Mouse (Mus musculus) cerebellum, adult 9-10 months (tissue): ENCODE measurements around the gene Mpzl3.

Source experiments
- DNase-seq: peaks from one replicate; pipeline ENCODE4 v3.0.0; 2022

The Mpzl3 gene

DNA sequence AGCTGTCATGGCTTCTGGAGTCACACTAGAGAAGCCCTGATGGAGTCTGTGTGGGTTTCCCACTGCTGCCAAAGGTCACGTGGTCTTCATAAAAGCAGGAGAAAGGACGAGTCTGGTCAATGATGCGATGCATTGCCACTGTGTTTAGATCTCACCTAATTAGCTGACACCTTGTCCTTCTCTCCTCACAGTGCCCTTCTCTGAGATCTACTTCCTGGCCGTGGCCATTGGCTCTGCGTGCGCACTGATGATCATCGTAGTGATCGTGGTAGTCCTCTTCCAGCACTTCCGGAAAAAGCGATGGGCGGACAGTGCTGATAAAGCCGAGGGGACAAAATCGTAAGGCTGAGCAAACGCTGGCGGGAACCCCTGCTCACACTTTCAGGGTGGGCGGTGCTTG is 8.0 kb upstream of the Mpzl3 start:
- no peak for DNase-seq

DNA sequence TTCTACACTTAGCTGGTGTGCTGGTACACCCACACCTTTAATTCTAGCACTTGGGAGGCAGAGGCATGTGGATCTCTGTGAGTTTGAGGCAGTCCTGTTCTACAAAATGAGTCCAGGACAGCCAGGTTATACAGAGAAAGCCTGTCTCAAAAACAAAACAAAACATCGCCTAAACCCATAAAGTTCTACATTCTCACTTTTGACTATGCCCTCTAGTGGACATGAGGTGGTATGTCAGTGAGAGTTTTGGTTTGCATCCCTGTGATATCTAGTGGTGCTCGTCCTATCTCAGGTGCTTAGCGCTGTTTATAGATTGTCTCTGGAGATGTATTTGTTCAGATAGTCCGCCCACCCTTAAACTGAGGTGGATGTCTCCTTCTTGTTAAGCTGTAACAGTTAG is 6.5 kb upstream of the Mpzl3 start:
- peak; percentile 77 for DNase-seq

DNA sequence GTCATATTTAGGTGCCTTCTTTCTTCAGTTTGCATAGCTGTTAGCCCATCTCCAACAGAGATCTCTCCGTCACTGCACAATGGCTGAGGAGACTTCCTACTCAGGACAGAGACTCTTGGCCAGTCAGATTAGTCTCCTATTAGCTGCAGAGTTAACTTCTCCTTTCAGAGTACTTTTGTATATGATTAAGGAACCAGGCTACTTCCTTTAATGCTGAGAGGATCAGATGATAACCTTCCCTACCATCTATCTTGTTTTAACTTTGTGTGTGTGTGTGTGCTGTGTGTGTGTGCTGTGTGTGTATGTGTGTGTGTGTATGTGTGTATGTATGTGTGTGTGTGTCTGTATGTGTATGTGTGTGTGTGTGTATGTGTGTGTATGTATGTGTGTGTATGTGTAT is 5.3 kb upstream of the Mpzl3 start:
- no peak for DNase-seq

DNA sequence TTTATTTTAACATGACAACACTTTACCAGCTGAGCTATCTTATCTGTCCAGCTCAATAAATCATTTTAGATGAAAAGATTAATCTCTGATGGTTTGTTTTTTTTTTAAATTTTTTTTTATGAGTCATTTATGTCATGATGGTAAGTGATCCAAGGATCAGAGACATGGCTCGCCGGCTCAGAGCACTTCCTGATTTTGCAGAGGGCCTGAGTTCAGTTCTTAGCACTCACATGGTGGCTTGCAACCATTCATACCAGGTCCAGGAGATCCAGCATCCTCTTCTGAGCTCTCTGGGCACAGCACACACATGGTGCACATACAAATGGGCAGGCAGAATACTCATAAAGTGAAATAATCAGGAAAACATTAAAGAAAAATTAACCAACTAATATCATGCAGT is 4.7 kb upstream of the Mpzl3 start:
- no peak for DNase-seq

DNA sequence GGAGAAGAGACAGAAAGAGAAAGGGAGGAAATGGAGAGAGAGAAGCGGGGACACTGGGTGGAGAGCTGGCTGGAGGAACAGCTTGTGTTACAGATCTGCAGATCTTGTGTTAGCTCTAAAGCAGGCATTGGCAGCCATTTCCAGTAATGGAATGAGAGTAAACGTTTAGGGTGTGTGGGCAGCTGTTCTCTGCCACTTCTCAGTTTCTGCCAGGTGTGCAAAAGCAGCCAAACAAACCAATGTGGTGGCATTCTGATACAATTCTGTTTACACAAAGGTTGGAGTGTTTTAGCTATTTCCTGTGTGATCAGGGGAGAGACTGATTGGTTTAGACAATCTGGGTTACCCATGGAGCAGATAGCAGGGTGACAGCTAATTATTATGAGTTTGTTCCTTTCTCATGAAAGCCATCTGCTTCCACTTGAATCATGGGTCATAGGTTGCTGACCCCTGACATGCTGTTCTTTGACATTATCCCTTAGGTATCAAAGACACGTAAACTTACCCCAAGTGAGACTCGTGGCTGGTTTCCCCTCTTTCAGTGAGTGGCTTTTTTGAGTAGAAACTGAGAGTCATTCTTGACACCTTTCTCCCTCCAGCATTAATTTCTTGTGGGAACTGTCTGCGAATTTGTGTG is 3.4 kb downstream of the Mpzl3 start:
- no peak for DNase-seq

DNA sequence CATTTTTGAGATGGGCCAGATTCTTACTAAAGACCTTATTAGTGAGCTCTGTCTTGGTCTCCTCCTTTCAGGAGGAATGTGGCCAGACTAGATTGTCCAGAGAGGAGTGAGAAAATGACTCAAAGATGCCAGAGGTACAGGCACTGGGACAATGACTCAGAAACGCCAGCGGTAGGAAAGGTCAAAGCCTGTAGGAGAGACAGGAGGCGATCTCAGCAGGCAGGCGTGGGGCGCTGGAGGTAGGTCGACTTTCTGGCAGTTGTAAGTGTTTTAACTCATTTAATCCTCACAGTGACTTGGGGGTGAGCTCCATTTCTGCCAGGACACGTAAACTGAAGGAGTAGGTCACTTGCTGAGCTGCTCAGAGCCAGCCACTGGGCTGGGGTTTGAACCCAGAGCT is 5.2 kb downstream of the Mpzl3 start:
- DNase-seq, result no peak

DNA sequence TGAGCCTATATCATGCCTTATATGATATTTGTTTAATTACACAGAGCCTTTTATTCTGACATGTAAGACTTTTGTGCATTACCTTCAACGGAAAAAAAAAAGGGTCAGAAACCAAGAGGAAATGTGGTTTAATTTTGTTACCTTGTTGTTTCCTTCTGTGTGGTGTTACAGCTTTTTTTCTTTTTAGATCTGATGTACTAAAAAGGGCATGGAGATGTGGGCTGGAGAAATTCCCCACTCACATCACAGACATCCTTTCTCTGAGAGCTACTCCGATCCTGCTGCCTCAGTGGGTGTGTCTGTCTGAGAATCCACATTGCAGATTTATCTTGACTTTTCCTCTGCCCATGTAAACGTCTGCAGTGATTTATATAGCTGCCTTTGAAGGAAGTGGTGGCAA is 7.7 kb downstream of the Mpzl3 start:
- no peak for DNase-seq

DNA sequence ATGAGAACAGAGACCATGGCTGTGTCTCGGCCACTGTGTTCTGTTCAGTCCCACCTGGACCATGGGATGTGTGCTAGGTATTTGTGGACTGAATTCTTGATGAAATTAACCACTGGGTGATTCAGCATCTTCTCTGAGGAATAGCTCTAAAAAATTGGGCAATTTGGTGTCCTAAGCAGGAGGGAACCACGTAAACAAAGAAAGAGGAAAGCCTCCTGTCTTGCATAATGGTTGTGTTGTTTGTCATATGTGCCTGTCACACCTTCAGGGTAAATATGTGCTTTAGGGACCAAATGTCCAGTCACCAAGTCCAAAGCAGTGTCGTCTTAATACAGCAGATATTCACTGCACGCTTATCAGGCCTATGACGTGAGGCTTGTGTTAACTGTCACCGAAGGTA is 9.4 kb downstream of the Mpzl3 start:
- no peak for DNase-seq

DNA sequence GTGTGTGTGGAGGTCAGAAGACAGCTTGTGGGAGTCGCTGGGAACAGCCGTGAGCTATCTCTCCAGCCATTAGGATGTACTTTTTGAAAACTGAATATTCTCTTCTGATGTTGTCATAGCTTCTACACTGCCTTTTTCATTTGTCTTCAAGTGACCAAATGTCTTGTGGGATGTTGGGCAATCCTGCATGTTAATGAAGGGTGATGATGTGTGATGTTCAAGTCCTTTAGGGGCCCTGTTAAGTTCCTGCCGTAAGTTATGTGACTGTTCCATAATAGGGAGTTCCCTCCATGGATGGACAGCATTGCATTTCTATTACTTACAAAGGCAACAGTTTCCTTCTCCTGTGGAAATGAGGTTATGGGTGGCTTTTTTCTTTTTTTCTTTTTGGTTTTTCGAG is 11.7 kb downstream of the Mpzl3 start:
- no peak for DNase-seq

DNA sequence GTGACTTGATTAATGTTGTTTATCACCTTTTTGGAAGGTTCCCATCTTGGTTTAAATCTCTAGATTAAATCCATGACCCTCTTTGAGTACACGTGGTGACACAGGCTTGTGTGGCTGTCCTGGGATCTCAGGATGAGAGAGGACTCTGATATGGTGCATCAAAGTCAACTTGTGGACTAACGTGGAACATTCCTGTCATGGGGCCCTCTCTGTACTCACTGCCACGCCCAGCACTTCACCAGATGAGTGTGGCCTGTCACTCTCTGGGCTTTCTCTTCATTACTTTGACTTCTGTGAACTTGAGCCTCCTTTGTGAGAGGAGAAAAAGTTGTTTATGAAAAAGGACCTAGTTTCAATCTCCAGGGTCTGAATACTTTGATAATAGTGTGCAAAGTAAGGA is 16.8 kb downstream of the Mpzl3 start:
- DNase-seq, result no peak

DNA sequence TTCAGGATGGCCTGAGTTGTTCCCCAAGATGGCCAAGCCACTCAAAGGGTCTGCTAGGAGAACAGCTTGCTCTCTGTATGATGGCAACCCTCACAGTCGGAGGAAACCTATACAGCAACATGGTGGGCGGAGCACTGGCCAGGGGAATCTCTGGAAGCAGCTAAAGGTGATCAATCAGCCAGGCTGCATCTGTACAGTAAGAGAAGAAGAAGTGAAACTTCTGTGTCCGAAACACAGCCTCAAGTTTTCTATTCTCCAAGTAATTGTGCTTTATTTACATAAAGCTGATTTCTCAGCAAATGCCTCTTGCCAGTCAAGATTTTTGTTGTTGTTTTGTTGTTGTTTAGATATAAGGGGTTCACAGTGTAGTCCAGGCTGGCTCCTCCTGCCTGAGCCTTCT is 22.9 kb downstream of the Mpzl3 start:
- no peak for DNase-seq

DNA sequence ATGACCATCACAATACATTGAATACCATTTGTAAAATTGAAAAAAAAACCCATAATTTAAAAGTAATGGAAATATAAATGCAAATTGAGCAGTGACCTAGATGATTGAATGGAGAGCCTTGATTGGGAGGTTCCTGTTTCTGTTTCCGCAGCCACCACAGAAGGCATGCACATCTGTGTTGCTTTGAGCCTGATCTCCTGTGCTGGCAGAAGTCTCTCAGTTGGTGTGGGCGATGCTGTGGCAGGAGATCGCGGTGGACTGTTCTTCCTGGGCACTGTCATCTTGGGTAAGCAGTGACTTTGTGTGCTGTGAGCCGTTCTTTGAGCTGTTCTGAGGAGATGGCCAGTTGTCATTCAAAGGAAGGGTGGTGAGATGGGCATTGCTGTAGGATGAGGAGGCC is 24.0 kb downstream of the Mpzl3 start, which contains the start of gene Jaml:
TSS of gene Jaml (plus strand) at position 173 of the 400 bp plus-strand sequence.
- DNase-seq, result no peak

DNA sequence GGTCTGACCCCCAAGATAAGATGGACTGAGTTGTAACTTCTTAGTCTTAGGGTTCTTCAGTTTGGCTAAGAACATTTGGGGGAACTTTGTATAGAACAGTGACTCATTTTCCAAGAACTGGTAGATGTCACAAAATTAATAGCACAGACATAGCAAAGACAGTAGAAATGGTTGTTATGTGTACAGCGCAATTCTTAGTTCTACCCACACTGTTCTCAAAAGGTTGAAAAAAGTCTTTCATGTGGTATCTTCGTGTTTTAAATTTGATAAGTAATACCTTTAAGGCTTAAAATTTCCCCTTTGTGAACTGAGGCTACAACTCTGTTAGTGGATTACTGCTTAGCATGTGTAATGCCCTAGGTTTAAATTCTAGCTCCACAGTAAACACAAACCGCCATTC is 28.1 kb downstream of the Mpzl3 start:
- DNase-seq, result no peak

DNA sequence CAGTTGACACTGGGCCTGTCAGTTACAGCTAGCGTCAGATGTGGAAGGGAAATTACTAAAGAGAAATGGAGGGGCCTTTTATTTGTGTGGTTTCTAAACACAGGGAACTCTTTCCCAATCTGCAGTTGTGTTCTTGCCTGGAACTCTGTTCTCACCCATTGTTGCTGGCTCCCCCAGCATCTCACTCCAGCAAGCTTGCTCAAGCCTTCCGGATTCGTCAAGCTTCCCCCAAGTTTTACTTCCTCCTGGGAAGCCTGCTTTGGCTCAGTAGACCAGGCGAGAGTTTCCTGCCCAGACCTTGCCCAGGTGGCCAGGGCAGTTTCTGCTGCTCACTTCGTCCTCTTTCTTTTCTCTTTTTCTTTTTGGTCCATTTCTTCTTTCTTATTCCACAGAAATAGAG is 29.6 kb downstream of the Mpzl3 start:
- no peak for DNase-seq

DNA sequence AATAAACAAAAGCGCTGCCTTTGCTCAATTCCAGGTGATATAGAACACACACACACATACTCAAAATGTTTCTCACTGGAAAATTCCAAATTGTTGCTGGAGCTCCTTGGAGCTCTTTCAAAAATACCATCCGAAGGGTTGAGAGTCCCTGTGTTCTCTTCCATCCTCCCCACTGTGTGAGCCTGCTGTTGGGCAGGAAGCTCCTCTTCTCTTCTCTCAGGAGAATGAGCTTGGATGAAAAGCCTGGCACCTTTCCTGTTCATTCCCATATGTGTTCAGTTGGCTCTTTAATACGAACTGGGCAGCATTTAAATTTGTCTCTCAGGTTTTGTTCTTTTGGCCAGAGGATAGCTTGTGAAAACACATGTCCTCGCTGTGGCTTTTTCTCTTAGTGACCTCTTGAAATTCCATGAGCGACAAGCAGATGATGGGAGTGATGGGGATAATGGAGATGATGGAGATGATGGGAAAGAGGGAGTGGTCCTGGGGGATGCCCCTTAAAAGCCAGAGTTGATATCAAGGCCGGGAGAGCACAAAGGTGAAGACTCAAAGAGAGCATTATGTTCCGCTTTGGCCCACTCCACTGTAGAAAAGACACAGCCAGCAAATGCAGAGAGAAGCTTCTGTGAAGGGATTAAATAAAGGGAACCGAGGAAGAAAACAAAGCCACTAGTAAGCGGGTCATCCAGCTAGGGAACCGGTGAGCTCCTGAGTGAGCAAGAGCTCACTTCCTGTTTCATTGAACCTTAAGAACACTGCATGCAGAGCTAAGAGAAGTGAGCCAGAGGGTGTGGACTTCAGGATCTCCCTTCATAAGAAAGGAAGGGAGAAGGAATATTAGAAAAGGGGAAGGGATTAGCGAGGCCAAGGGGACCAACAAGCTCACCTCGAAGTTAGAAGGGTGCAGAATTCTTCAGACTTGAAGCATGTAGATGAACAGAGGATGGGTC is 31.0 kb downstream of the Mpzl3 start:
- peak; percentile 99 for DNase-seq

DNA sequence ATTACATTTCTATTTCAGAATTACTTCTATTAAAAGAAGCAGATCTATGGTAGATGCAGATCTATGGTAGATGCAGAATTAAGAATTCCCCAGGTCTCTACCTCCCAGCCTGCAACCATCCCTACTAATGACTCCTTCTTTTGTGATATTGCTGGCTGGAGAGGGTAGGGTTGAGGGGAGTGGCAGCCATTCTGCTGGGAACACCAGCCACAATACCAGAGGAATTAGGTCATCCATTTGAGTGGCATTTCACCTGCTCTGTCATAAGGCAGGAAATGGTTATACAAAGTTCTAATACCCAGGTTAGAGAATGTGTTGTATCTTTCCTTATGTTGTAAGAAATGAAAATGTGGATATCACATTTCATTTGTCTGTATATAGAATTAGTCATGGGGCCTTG is 33.1 kb downstream of the Mpzl3 start:
- no peak for DNase-seq

DNA sequence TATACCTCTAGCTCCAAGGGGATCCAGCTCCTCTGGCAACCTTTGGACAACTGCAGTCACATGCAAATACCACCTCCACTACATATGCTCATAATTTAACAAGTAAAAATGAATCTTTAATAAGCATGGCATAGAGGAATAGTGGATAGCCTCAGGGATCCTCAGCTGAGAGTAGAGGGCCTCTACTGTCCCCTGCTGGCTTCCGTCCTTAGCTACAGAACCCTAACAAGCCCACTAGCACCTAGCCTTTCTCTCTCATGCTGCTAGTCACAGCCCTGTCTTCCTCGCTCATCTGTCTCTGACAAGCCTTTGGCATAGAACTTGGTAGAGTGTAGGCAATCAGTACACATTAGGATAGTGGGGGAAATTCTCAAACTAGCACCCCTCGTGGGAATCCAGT is 35.8 kb downstream of the Mpzl3 start:
- DNase-seq, result no peak

DNA sequence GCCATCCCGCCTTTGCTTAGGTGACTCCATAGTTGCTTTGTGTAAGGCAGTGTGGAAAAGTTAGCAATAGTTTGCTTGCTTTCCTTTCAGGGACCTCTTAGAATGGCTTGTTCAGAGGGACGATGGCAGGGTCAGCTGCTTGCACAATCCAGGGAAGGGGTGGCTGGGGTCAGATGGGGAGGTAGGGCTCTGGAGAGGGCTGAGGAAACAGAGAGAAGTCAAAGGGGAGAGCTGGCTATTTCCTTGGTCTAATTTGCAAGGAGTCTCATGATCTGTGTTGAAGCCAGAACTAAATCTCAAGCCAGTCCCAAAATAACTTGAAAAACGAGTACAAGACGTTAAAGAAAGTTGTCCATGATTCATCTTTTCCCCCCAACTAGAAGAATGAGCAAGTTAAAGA is 37.7 kb downstream of the Mpzl3 start:
- no peak for DNase-seq

DNA sequence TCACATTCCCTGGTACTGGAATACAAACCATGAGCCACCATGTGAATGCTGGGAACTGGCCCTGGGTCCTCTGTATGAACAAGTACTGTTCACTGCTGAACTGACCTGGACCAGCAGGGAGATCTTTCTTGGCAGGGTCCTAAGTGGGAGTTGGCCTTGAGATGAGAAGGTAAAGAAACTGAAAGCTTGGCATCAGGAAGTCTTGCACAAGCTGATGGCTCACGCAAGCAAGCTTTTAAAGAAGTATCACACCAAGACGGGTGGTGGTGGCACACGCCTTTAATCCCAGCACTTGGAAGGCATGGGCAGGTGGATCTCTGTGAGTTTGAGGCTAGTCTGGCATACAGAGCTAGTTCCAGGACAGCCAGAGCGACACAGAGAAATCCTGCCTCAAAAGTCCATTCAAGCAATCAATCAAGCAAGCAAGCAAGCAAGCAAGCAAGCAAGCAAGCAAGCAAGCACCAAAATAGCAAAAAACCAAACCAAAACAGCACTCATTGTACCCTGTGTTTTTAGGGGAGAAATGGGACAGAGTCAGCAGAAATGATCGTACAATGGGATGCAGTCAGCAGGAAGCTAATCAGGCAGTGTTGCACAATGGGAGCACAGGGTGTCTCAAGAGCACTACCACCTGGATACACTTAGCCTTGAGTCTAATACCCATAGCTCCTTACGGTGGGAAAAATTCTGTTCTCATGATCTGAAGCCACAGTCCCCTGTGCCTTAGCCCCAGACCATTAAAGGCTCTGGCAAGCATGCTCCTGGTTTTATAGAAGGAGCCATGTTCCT is 40.4 kb downstream of the Mpzl3 start:
- no peak for DNase-seq

DNA sequence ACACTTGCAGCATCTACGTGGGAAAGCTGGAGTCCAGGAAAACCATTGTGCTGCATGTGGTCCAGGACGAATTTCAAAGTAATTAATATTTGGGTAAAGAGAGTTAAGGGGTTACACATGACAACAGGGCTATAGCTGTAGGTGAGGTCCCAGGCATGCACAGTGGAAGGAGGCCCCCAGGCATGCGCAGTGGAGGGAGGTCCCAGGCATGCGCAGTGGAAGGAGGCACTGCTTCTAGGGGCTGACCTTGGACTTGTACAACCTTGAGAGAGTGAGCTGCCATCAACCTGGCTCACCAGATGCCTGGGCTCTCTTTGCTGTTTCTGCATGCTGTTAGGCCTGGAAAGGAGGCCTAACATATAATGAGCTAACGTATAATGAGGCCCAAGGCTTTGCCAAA is 42.9 kb downstream of the Mpzl3 start:
- DNase-seq, result no peak

DNA sequence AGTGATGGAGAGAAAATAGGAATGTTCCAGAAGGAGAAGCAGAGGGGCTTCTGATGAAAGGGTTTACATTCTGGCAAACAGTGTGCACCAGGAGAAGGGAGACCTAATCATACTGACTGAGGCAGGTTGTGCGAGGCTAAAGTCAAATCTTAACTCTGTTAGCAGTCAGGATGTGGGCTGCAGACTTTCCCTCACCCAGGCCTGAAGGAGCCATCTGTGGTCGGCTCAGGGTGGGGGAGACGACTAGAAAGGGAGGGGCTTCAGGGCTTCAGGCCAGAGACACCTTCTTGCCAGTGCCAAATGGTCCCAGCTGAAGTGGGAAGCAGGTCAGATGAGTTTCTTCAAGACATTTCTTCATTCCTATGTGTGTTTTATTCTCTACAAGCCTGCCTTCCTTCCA is 43.4 kb downstream of the Mpzl3 start:
- no peak for DNase-seq

DNA sequence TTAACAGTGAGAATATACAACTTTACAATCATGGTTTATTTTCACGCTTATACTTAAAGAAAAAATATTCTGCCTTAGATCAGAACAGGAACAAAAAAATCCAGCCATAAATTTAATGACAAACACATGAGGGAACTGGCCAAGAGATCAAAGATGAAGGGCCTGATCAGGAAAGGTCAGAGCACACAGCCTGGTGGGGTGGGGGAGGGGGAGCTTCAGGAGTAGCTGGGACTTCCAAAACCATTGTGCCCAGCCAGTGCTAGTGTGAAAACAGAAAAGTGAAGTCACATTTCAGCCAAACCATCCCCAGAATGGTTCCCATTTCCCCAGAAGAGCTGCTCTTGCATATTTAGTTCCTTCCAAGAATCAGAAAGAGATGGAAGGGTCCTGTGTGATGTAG is 47.5 kb downstream of the Mpzl3 start:
- DNase-seq, result no peak

DNA sequence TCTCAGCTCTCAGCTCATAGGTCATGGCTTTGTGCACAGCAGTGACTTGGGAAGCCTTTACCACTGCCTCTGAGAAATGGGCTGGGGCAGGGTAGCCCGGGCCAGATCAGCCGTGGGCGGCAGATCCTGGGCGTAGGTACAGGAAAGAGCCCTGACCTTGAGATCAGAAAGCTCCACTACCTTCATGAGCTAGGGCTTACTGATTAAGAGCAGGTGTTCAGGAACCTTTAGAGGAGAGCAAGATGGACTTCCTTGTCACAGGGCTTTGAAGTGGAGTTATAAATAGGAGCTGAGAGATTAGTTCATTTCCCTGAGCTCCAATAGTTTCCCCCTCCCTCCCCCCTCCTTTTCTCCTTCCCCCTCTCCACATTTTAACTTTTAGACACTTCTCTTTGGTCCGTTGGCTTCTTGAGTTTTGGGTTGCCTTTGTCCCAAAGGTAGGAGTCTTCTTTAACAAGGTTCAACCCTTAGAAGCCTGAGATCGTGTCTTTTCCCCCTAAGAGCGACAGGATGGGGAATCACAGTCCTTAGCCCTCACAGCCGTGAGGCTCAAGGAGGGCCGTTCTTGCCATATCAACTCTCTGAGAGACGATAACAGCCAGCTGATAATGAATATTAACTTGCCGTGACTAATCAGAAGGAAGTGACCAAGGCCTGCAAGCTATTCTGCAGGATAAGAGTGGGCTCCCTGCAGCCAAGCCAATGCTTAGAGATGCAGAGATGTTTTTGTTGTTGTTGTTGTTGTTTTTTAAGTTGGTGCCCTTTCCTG is 48.4 kb downstream of the Mpzl3 start:
- no peak for DNase-seq
